Mouse (Mus musculus): ENCODE data around the gene Timm10b.

Timm10b gene

DNA sequence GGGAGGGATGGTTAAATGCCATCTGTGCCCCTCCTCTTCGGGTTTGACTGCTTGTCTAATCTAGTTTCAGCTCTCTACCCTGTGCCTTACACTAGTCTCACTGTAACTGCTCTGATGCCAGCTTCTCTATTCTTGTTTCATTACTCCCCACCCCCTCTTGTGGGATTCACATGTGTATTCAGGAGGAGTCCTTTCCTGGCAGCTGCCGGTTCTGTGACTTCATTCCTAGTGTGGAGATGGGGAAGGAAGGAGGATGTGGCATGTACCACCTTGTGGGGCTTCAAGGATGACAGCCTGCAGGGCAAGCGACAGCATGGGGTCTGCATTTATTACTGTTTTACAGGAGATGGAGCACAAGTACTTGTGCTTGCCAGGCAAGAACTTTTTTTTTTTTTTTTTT, 2.1 kb downstream of the Timm10b start:
- no peak for DNase-seq

DNA sequence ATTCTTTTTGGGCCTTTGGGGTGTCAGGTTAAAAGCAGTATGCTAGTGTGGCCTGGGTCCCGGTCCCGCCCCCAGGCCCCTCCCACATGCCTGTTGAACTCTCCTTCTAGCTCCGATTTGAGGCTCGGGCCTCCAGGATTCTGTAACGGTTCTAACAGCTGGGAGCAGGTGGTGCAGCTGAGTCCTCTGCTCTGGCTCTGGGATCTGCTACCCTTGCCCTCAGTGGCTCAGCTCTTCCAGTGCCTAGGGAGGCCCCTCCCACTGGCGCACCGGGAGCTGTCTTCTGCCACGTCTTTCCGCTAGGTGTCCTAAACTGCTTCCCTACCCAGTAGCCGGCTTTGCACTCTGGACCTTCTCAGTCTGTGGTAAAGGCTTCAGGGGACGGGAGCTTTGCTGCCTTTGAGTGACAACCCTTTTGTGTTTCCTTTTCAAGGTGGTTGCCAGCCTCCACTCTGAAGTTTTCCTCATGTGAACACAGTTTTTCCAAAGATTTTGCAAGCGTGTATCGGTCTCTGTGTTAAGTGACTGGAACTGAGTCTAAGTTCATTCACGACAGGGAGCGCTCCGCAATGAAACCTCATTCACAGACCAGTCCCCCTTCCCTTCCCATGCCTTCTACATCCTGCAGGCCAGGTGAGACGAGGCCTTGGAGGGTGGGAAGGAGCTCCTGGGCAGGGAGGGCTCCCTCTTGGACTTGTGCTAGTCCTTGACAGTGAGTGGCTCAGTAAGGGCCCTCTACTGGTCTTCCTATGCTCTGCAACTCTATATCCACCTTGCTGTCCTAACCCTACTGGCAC, 11.0 kb downstream of the Timm10b start, which contains the start of gene Dnhd1:
Gene Dnhd1, plus strand, starts transcription at position 189 of the 797 bp plus-strand sequence.
- peak; percentile 65 for DNase-seq

DNA sequence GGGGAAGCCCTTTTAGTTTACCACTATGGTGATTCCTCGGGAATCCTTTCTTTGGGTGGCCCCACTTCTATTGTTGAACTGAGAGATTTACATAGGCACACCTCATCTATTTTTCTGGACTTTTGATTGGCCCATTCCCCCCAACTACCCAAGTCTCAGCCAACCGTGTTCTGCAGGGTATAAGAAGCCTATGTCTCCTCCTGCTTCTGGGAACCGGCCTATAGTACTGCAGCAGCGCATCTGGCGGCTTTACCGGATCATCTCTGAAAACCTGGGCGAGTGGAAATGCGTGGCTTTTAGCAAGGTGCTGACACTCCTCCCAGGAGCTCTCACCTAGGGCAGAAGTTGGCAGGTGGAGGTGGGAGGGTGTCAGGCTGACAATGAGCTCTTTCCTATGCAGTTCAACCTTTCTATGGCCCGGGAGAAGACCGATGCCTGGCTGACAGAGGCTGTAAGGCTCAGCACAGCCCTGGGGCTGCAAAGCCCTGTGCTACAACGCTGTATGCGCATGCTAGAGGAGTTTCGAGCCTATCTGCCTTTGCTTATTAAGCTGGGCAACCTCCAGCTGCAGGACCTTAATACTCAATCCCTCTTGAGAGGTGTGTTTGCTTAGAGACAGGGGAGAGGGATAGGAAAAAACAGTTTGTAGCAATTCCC, 45.8 kb downstream of the Timm10b start:
- no peak for DNase-seq

DNA sequence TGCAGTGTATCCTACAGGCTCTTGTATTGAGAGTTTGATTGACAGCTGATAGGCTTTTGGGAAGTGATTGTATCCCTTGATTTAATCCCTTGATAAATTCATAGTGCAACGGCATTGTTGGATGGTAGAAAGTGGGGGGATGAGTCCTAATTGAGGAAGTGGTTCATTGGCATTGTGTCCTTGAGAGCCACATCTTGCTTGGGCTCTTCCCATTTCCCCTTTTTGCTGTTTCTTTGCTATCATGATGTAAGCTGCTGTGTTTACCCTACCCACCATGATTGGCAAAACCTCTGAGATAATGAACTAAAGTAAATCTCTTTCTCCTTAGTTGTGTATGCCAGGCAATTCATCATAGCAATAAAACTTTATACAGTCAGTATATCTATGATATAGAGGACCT, 51.0 kb downstream of the Timm10b start:
- no peak for DNase-seq
